Mouse (Mus musculus) limb, embryonic 10.5 days (tissue): ENCODE measurements at regions not wholly inside any gene's neighbourhood (a gene's known extent, or its start where the extent isn't known, plus 50 kb on each side); places are given as distances from the start of the nearest gene placed in this dataset.

ENCODE experiments used
- DNase-seq: peaks from one replicate; pipeline ENCODE4 v3.0.0-alpha.2; 2017; ENCODE audit warnings: low spot score
- H3K27ac ChIP-seq: fragments of 300-500 bp; sonication (generic); 2 replicates; pipeline ENCODE4 v1.5.1; 2016; ENCODE audit warnings: mild to moderate bottlenecking
- H3K27me3 ChIP-seq: fragments of 300-500 bp; sonication (generic); 2 replicates; pipeline ENCODE4 v1.6.1; 2016; ENCODE audit warnings: low read depth, mild to moderate bottlenecking; ENCODE audit not compliant: poor library complexity, severe bottlenecking
- H3K36me3 ChIP-seq: fragments of 300-500 bp; sonication (generic); 2 replicates; pipeline ENCODE4 v1.6.1; 2016; ENCODE audit warnings: mild to moderate bottlenecking, moderate library complexity
- H3K4me1 ChIP-seq: fragments of 300-500 bp; sonication (generic); 2 replicates; pipeline ENCODE4 v1.6.1; 2016
- H3K4me3 ChIP-seq: fragments of 300-500 bp; sonication (generic); 2 replicates; pipeline ENCODE4 v1.5.1; 2016; ENCODE audit warnings: mild to moderate bottlenecking, moderate library complexity
- H3K9me3 ChIP-seq: fragments of 300-500 bp; sonication (generic); replicated peaks from 2 replicates; pipeline ENCODE4 v1.6.1; 2016; ENCODE audit warnings: mild to moderate bottlenecking
- WGBS: fragments of 180-500 bp; shearing (Covaris S2); methylation state at CpG from one replicate; pipeline ENCODE4 v1.1.7; 2016; 5-methylcytosine and 5-hydroxymethylcytosine counted together

GRCm38 (mm10) chr1:45116409-45117144 lies 194.8 kb upstream of the Col3a1 start:
- no peaks in the 10 kb centered on the region for H3K27me3 ChIP-seq
- 72% methylated on average over 1 of the region's 1 CpGs for WGBS
- H3K4me1 ChIP-seq, result peaks cover 4% of the 10 kb centered on the region; the same call in 1 of the 2 replicates
- no peak overlapping the region for H3K27ac ChIP-seq
- H3K4me3 ChIP-seq, result no peak overlapping the region
- DNase-seq, result no peak
- no peaks in the 10 kb centered on the region for H3K36me3 ChIP-seq
- H3K9me3 ChIP-seq, result no peaks in the 10 kb centered on the region

- Histone ChIP-seq H3K4me3 (no peak overlapping the region), H3K9me3 (no peaks in the 10 kb centered on the region), H3K4me1 (no peaks in the 10 kb centered on the region), H3K36me3 (no peaks in the 10 kb centered on the region), H3K27ac (no peak overlapping the region), H3K27me3 (no peaks in the 10 kb centered on the region)
- 63% methylated on average over 6 of the region's 7 CpGs for WGBS
- DNase-seq, result no peak
Measured at GRCm38 (mm10) chr1:45135152-45135714, 176.1 kb upstream of the Col3a1 start.

- H3K9me3 ChIP-seq, result no peaks in the 10 kb centered on the region
- DNase-seq, result no peak
- H3K4me3 ChIP-seq, result no peak overlapping the region
- H3K27ac ChIP-seq, result no peak overlapping the region
- H3K36me3 ChIP-seq, result no peaks in the 10 kb centered on the region
- 68% methylated on average over 2 of the region's 2 CpGs for WGBS
- H3K4me1 ChIP-seq, result no peaks in the 10 kb centered on the region
- H3K27me3 ChIP-seq, result no peaks in the 10 kb centered on the region
Measured at GRCm38 (mm10) chr1:45147019-45147418, 164.3 kb upstream of the Col3a1 start.

- Histone ChIP-seq H3K4me1 (no peaks in the 10 kb centered on the region), H3K4me3 (no peak overlapping the region), H3K36me3 (no peaks in the 10 kb centered on the region), H3K9me3 (no peaks in the 10 kb centered on the region), H3K27me3 (no peaks in the 10 kb centered on the region), H3K27ac (no peak overlapping the region)
- 100% methylated on average over 1 of the region's 1 CpGs for WGBS
- DNase-seq, result no peak
Measured at GRCm38 (mm10) chr1:45181632-45182031, 129.7 kb upstream of the Col3a1 start.

- Histone ChIP-seq H3K27me3 (no peaks in the 10 kb centered on the region), H3K4me3 (no peak overlapping the region), H3K36me3 (no peaks in the 10 kb centered on the region)
Measured at GRCm38 (mm10) chr1:45185341-45185740, 126.0 kb upstream of the Col3a1 start.

GRCm38 (mm10) chr1:45207926-45208325 lies 103.4 kb upstream of the Col3a1 start:
- WGBS, result 78% methylated on average over 2 of the region's 2 CpGs
- H3K4me1 ChIP-seq, result no peaks in the 10 kb centered on the region
- H3K27me3 ChIP-seq, result no peaks in the 10 kb centered on the region
- H3K9me3 ChIP-seq, result no peaks in the 10 kb centered on the region
- no peak for DNase-seq
- no peaks in the 10 kb centered on the region for H3K36me3 ChIP-seq
- H3K27ac ChIP-seq, result no peak overlapping the region
- H3K4me3 ChIP-seq, result no peak overlapping the region

More at GRCm38 (mm10) chr1:45185341-45185740, 126.0 kb upstream of the Col3a1 start:
- no peaks in the 10 kb centered on the region for H3K4me1 ChIP-seq
- no peaks in the 10 kb centered on the region for H3K9me3 ChIP-seq
- no peak overlapping the region for H3K27ac ChIP-seq
- no peak for DNase-seq

- Histone ChIP-seq H3K27ac (no peak overlapping the region), H3K36me3 (no peaks in the 10 kb centered on the region), H3K4me3 (no peak overlapping the region), H3K9me3 (no peaks in the 10 kb centered on the region), H3K27me3 (no peaks in the 10 kb centered on the region), H3K4me1 (no peaks in the 10 kb centered on the region)
- no peak for DNase-seq
- 78% methylated on average over 1 of the region's 1 CpGs for WGBS
Measured at GRCm38 (mm10) chr1:45216272-45216671, 95.1 kb upstream of the Col3a1 start.
